Mouse (Mus musculus) activated CD4-positive, CD25-positive, alpha-beta regulatory T cell, adult 4 months (primary cell): ENCODE results near the gene 2010111I01Rik. TPM values are rescaled to one million over a fixed set of nuclear protein-coding genes. Genes with fewer than 3 reads are reported as not detected.
"Not testable (repeated sequence)": the region's sequence is repeated elsewhere in the genome, so short reads cannot be mapped to it uniquely, and the experiment has no call there.

Experiments
- ATAC-seq: one replicate; pipeline ENCODE4 v1.8.0; 2017
- polyA plus RNA-seq, 2 experiments: library from polyadenylated mRNA; unstranded; fragments of 100-300 nt; shearing (Covaris generic); gene quantifications; one replicate each; pipeline ENCODE4 v1.2.1; 2017

2010111I01Rik gene
- polyA plus RNA-seq, 2 experiments from 2014 or later: 210 to 226 TPM

GRCm38 (mm10) chr13:63323286-63324075 lies 358.8 kb downstream of the 2010111I01Rik start:
- ATAC-seq: no peak

DNA sequence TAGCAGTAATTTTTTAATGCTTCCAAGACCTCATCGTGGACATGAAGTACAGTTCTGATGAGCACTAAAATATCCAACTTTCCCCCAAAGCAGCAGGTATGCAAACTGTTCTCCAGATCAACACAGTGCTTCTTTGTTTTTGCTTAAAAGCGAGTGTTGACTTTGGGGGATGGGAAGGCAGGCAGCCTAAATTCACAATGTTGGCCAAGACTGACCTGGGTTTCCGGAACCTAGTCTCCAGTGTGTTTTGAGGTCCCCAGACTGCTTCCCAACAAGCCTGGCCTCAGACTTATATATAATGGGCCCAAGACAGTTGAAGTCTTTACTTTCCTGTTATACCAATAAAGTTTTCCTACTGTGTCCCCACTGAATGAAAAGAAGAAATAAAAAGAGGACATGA lies 359.6 kb downstream of the 2010111I01Rik start:
- no peak for ATAC-seq

- ATAC-seq: no peak
Measured at GRCm38 (mm10) chr13:63324978-63325848, 360.5 kb downstream of the 2010111I01Rik start.

GRCm38 (mm10) chr13:63326015-63326414 lies 361.3 kb downstream of the 2010111I01Rik start:
- ATAC-seq: no peak

DNA sequence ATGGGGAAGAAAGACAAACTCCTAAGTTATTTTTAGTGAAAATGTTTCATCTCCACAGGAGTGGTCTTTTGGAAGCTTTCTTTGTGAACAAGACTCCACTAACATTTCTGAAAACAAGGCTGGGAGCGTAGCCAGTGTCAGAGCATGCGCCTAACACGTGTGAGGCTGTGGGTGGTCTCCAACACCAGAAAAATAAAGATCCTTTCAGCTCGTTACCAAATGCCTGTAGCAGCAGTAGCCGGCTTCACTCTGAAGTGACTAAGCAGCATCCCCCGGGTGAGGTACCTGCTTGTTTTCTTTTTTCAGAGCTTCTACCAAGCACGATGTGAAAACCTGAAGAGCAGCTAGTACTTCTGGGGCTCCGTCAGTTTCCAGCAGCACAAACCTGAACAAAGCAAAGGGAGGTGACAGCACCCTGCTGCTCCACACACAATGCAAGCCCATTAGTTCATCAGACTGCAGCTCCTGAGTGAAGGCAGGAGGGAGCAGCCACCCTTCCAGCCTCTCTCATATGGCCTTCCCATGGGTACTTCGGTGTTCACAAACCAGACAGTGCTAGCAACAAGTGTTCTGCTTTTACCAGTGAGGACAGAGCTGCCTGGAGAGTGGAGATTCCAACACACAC lies 365.7 kb downstream of the 2010111I01Rik start:
- ATAC-seq: no peak

- ATAC-seq: peak; percentile 63
Measured at GRCm38 (mm10) chr13:63331379-63331778, 366.7 kb downstream of the 2010111I01Rik start.

DNA sequence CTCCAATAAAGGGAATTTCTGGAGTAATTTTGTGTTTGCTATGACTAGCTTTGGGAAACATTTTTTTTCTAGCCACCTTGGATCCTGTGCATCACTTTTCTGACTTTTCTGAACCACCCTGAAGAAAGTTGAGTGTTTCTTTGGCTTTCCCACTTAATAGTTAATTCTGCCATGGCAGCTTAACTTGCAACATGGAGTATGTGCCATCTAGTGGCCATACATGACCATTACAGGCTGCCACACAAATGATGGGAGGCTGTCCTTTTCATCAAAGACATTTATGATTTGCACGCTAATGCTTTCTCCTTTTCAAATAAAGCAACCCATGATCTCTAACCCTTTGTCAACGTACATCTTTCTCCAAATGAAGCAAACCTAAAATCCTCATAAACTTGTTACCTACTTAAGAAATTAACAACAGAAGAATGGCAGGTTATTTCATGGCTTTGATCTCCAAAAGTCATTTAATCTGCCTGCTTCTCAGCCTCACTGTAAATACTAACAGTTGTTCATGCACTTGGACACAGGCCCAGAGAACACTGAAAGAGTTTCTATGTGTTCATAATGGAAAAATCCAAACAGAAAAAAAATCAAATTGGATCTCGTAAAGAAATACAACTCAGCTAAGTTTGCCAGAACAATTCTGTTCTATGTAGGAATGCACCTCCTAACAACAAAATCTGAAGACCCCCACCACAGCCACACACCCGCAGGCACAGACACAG lies 368.0 kb downstream of the 2010111I01Rik start:
- ATAC-seq: peak; percentile 64

GRCm38 (mm10) chr13:63335421-63336134 lies 370.9 kb downstream of the 2010111I01Rik start:
- no peak for ATAC-seq

GRCm38 (mm10) chr13:63336335-63336734 lies 371.6 kb downstream of the 2010111I01Rik start:
- ATAC-seq: no peak

DNA sequence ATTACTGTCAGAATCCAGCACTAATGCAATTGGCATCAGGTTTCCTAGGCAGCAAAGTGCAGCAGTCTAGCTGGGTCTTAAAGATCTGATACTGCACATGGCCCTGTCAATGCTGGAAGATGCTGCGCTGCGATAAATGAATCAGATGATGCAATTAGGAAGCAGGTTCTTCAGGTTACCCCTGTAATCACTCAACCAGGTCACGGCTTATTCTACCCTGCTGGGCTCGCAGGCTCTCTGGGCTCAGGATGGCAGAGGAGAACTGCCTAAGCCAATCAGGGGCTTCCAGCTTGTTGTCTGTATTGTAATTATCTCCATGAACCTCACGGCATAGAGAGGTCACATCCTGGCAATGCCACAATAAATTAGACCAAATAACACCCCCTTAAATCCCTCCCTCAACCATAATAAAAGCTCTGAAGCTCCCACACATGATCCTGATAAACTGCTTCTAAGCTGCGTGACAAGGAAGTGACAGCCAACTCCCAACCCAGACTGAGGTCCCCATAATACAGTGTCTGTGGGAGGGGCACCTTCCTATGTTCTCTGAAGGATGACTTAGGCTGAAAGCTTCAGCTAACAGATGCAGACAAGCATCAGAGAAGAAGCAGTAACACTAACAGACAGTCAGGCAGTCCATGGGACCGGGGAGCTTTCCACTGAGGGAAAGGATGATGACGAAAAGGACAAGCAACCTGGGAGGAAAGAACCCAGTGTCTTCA lies 372.7 kb downstream of the 2010111I01Rik start:
- ATAC-seq: no peak

GRCm38 (mm10) chr13:63339946-63340345 lies 375.3 kb downstream of the 2010111I01Rik start:
- ATAC-seq: no peak

GRCm38 (mm10) chr13:63342781-63343180 lies 378.1 kb downstream of the 2010111I01Rik start:
- no peak for ATAC-seq

- ATAC-seq: no peak
Measured at GRCm38 (mm10) chr13:63344481-63344880, 379.8 kb downstream of the 2010111I01Rik start.

GRCm38 (mm10) chr13:63345476-63346225 lies 381.0 kb downstream of the 2010111I01Rik start:
- ATAC-seq: no peak

GRCm38 (mm10) chr13:63347639-63348038 lies 382.9 kb downstream of the 2010111I01Rik start:
- ATAC-seq: no peak

GRCm38 (mm10) chr13:63350076-63350475 lies 385.4 kb downstream of the 2010111I01Rik start:
- no peak for ATAC-seq

- ATAC-seq: not testable (repeated sequence)
Measured at GRCm38 (mm10) chr13:63353312-63353711, 388.6 kb downstream of the 2010111I01Rik start.

DNA sequence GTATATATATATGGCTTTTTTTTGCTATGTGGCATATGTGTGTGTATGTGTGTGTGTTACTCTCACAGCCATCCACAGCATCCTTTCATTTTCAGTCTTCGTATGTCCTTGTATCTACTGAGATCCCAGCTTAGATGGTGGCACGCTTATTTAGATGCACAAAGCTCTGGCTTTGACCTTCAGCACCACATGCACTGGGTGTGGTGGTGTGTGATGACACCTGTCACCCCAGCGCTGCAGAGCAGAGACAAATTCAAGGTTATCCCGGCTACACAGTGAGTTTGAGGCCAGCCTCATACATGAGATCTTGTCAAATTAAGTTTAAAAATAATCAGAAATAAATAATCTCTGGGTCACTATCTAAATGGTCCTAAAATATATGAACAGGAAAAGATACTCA lies 391.4 kb downstream of the 2010111I01Rik start:
- no peak for ATAC-seq

GRCm38 (mm10) chr13:63356558-63356957 lies 391.9 kb downstream of the 2010111I01Rik start:
- peak; percentile 77 for ATAC-seq

- ATAC-seq: no peak
Measured at GRCm38 (mm10) chr13:63359393-63359792, 394.7 kb downstream of the 2010111I01Rik start.
